Mouse (Mus musculus): ENCODE data around the gene Rrp15.

- TF ChIP-seq CTCF (IDR thresholded peaks at IDR 0.05; ENCODE audit: low read depth, low read length) (no peak), POLR2A (IDR thresholded peaks at IDR 0.05; ENCODE audit: borderline replicate concordance, low read depth, low read length) (no peak)
Measured at GRCm38 (mm10) chr1:186701206-186701905, 47.8 kb downstream of the Rrp15 start.

All from bone marrow macrophage, adult 2 months (primary cell).